Mouse (Mus musculus): Measurements from ENCODE around the gene Hyal3. TPM values are rescaled to one million over a fixed set of nuclear protein-coding genes. Genes with fewer than 3 reads are reported as not detected.
A peak's percentile ranks its signal among the peaks of the same experiment; 100 is the strongest.

The Hyal3 gene
- total RNA-seq, 2 experiments from 2014 or later: 0.18 to 1.5 TPM

DNA sequence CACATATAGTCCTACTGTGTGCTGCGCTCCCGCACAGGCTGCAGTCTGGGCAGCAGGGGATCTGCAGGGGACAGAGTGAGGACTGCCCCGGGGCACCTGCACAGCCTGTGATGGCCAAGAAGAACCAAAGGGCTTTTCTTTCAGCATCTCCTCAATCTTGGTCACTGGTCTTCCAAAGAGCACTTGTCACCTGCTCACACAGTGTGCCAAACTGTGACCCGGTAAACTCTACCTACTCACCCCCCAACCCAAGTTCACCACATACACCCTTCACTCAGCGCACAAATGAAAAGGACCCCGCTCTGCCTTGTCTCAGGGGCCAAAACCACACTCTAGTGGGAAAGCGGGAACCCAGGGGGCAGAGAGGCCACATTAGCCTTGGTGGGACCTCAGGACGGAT, 51.2 kb downstream of the Hyal3 start:
- no peak for ATAC-seq (ENCODE audit: poor library complexity, severe bottlenecking)

DNA sequence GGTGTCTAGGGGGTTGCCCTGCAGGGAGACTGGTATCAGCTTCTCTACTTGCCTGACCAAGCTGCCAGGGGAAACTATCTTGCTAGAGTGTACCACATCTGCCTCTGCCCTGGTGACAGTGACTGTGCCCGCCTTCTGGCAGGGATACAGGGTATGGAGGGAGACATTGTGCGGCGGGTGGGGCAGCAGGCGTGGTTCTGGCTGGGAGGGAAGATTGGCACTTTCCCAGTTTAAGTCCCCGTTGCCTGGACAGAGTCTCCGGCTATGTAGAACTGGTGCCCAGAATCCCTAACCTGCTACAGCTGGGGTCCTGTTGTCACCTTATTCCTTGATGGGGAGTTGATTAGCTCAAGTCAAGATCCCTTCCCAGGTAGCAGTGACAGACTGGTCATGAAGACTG, 51.9 kb downstream of the Hyal3 start:
- no peak for ATAC-seq (ENCODE audit: poor library complexity, severe bottlenecking)

DNA sequence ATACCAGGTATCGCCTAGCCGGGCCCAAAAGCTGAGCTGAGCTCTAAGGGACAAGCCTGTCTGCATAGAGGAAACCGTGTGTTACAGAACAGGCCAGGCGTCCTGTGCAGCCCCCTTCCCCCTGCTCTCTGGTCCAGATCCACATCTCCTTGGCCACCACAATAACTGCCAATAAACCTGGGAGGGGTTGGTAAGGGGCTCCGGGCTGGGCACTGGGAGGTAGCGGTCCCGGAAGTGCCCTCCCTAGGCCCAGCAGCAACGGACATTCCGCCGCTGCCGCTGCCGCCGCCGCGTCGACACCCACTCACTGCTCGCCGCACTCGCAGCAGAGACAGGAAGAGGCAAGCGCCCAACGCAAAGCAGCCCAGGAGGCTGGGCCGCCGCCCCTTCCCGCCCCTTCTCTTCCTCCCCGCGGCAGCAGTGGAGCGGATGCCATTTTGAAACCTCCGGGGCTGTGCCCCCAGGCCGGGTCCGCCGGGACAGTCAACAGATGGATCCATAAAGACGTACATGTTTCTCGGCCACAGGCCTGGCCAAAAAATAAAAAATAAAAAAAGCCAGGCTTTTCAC, 52.6 kb downstream of the Hyal3 start:
- ATAC-seq (ENCODE audit: poor library complexity, severe bottlenecking): peak; percentile 53

GRCm38 (mm10) chr9:107633661-107634405, 53.2 kb downstream of the Hyal3 start:
- peak; percentile 1; the same call in 1 of the 2 replicates for ATAC-seq (ENCODE audit: poor library complexity, severe bottlenecking)

DNA sequence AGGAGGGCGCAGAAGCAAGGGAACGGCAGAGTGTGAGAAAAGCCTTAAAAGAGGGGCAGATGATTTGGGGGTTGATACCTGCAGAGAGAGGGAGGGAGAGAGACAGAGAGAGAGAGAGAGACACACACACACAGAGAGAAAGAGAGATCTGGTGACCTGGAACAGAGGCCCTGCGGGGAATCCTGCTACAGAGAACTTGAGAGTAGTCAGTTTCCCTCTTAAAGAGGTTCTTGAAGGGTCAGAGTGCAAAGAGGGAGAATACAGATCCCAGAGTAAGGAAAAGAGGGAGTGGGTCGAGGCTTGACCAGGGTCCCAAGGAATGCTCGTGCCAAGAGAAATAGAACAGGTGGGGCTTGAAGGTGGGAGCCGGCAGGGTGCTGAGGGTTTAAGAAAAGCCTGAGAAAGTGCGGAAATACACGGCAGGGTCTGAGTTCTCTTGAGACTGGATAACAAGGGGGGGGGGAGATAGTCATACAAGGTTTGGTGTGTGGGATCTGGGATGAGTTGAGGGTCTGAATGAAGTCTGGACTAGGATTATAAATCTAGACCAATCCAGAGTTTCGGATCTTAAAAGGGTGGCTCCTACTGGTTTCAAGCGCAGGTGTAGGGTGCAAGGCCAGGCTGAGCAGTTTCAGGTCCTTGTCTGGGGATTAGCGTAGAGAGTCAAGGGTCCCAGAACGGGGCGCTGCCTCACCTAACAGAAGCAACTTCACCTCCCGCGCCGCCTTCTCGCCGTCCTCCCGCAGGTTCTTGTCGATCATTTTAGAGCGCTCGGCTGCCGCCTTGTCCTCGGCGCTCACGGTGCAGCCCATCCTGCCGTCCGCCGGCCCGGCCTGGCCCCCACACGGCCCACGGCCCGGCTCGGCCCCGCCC, 54.0 kb downstream of the Hyal3 start:
- no peak for ATAC-seq (ENCODE audit: poor library complexity, severe bottlenecking)

DNA sequence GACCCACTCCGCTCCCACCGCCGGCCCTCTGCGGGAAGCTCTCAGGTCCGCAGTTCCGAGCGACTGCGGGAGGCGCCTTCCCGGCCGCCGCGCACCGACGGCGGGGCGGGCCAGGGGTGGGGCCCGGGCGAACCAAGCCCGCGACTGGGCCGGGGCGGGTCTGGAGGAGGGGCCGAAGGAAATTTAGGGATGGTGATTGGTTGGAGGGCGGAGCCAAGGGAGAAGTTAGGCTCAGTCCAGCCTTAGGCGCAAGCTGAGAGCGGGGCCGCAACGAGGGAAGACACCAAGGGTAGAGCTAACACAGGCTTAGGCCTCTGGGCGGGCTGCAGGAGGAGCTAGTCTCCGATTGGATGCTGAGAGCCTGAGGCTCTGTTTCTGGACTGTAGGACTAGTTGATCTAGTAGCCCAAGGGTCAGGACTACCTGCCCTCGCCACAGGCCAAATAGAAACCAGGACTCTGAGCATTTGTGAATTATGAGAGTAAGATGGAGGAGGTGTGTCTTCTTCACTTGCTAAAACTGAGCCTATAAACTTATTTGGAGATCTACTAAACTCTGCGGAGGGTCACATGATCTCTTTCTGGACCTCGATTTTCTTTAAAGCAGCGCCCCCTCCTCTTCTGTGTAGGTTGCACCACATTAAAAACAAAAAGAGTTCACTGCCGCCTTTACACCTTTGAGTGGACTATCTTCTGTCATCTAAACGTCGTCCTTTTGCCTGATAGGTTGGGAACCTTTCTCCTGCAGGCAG, 54.8 kb downstream of the Hyal3 start, which contains the start of gene Gnai2:
Gene Gnai2 (minus strand): TSS at position 89 of the 750 bp plus-strand sequence.
- ATAC-seq (ENCODE audit: poor library complexity, severe bottlenecking): peak; percentile 78

Other genes starting within 250 kb of the Hyal3 start
- 4.1 and 6.4 TPM in 2 replicates for gene Hemk1, start 242.5 kb upstream of the Hyal3 start, total RNA-seq (2015)
- 5.0 and 8.0 TPM in 2 replicates for gene Hemk1, start 242.5 kb upstream of the Hyal3 start, total RNA-seq (2017)
- gene 6430571L13Rik, start 240.2 kb upstream of the Hyal3 start, total RNA-seq (2015): not detected in 2 replicates
- gene 6430571L13Rik, start 240.2 kb upstream of the Hyal3 start, total RNA-seq (2017): not detected in 2 replicates
- gene Cacna2d2, start 181.2 kb upstream of the Hyal3 start, total RNA-seq (2015): 0.04 and 0.11 TPM in 2 replicates
- gene Cacna2d2, start 181.2 kb upstream of the Hyal3 start, total RNA-seq (2017): 0.07 and 0.12 TPM in 2 replicates
- gene Tmem115, start 46.9 kb upstream of the Hyal3 start, total RNA-seq (2015): 6.8 and 9.3 TPM in 2 replicates
- gene Tmem115, start 46.9 kb upstream of the Hyal3 start, total RNA-seq (2017): 14.8 and 15.2 TPM in 2 replicates
- 12.8 and 15.5 TPM in 2 replicates for gene Cyb561d2, start 38.6 kb upstream of the Hyal3 start, total RNA-seq (2015)
- 14.2 and 21.7 TPM in 2 replicates for gene Cyb561d2, start 38.6 kb upstream of the Hyal3 start, total RNA-seq (2017)
- 8.3 and 12.5 TPM in 2 replicates for gene Nprl2, start 38.6 kb upstream of the Hyal3 start, total RNA-seq (2015)
- gene Nprl2, start 38.6 kb upstream of the Hyal3 start, total RNA-seq (2017): 15.7 and 18.9 TPM in 2 replicates
- gene Zmynd10, start 33.5 kb upstream of the Hyal3 start, total RNA-seq (2015): not detected in 2 replicates
- not detected in 2 replicates for gene Zmynd10, start 33.5 kb upstream of the Hyal3 start, total RNA-seq (2017)
- 34.3 and 37.7 TPM in 2 replicates for gene Rassf1, start 29.3 kb upstream of the Hyal3 start, total RNA-seq (2015)
- gene Rassf1, start 29.3 kb upstream of the Hyal3 start, total RNA-seq (2017): 46.7 and 57.3 TPM in 2 replicates
- gene Tusc2, start 17.6 kb upstream of the Hyal3 start, total RNA-seq (2015): 12.2 and 12.4 TPM in 2 replicates
- 8.9 and 10.8 TPM in 2 replicates for gene Tusc2, start 17.6 kb upstream of the Hyal3 start, total RNA-seq (2017)
- 0.56 and 1.9 TPM in 2 replicates for gene Hyal2, start 12.9 kb upstream of the Hyal3 start, total RNA-seq (2015)
- 1.0 TPM in 1 of 2 replicates, not detected in the other for gene Hyal2, start 12.9 kb upstream of the Hyal3 start, total RNA-seq (2017)
- 0.38 and 0.57 TPM in 2 replicates for gene Hyal1, start 3.9 kb upstream of the Hyal3 start, total RNA-seq (2015)
- 0.98 and 0.99 TPM in 2 replicates for gene Hyal1, start 3.9 kb upstream of the Hyal3 start, total RNA-seq (2017)
- gene Naa80, start 1.9 kb upstream of the Hyal3 start, total RNA-seq (2015): 7.2 and 15.3 TPM in 2 replicates
- 6.9 and 10.1 TPM in 2 replicates for gene Naa80, start 1.9 kb upstream of the Hyal3 start, total RNA-seq (2017)
- gene Ifrd2, start 6.8 kb downstream of the Hyal3 start, total RNA-seq (2015): 6.8 and 11.1 TPM in 2 replicates
- 8.7 and 9.9 TPM in 2 replicates for gene Ifrd2, start 6.8 kb downstream of the Hyal3 start, total RNA-seq (2017)
- gene Sema3b, start 28.4 kb downstream of the Hyal3 start, total RNA-seq (2015): not detected in 2 replicates
- gene Sema3b, start 28.4 kb downstream of the Hyal3 start, total RNA-seq (2017): 0.08 TPM in 1 of 2 replicates, not detected in the other
- gene Gnai2, start 54.5 kb downstream of the Hyal3 start, total RNA-seq (2015): 749 and 768 TPM in 2 replicates
- gene Gnai2, start 54.5 kb downstream of the Hyal3 start, total RNA-seq (2017): 859 and 871 TPM in 2 replicates
- gene Slc38a3, start 88.7 kb downstream of the Hyal3 start, total RNA-seq (2015): not detected in 2 replicates
- not detected in 2 replicates for gene Slc38a3, start 88.7 kb downstream of the Hyal3 start, total RNA-seq (2017)
- not detected in 2 replicates for gene Gnat1, start 98.9 kb downstream of the Hyal3 start, total RNA-seq (2015)
- gene Gnat1, start 98.9 kb downstream of the Hyal3 start, total RNA-seq (2017): not detected in 2 replicates
- not detected in 2 replicates for gene Sema3f, start 129.7 kb downstream of the Hyal3 start, total RNA-seq (2015)
- not detected in 2 replicates for gene Sema3f, start 129.7 kb downstream of the Hyal3 start, total RNA-seq (2017)
- 145 and 161 TPM in 2 replicates for gene Rbm5, start 190.2 kb downstream of the Hyal3 start, total RNA-seq (2015)
- gene Rbm5, start 190.2 kb downstream of the Hyal3 start, total RNA-seq (2017): 208 and 249 TPM in 2 replicates